Mouse (Mus musculus): ENCODE measurements around the gene Nabp1. TPM values are rescaled to one million over a fixed set of nuclear protein-coding genes. Genes with fewer than 3 reads are reported as not detected.
A peak's percentile ranks its signal among the peaks of the same experiment; 100 is the strongest.

The Nabp1 gene
- total RNA-seq, 2 experiments from 2014 or later: 16.3 to 16.7 TPM

DNA sequence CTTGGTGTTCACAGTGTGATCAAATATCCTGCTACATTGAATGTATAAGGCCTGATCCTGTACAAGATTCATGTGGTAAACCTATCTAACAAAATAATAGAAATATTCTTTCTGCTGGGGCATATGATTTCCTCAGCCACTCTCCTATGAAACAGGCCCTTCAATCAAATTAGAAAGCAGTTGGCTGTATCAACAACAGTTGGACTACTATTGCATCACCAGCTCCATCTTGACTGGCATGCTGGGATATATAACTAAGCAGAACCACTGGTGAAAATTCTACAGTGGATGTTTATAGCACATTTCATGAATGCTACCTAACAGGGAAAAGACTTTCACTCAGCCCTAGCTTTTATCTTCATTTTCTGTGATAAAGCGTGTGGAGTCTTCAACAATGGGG is 17.9 kb upstream of the Nabp1 start:
- no peak for ATAC-seq (replicated peaks; ENCODE audit: low FRiP score, poor library complexity, severe bottlenecking)

DNA sequence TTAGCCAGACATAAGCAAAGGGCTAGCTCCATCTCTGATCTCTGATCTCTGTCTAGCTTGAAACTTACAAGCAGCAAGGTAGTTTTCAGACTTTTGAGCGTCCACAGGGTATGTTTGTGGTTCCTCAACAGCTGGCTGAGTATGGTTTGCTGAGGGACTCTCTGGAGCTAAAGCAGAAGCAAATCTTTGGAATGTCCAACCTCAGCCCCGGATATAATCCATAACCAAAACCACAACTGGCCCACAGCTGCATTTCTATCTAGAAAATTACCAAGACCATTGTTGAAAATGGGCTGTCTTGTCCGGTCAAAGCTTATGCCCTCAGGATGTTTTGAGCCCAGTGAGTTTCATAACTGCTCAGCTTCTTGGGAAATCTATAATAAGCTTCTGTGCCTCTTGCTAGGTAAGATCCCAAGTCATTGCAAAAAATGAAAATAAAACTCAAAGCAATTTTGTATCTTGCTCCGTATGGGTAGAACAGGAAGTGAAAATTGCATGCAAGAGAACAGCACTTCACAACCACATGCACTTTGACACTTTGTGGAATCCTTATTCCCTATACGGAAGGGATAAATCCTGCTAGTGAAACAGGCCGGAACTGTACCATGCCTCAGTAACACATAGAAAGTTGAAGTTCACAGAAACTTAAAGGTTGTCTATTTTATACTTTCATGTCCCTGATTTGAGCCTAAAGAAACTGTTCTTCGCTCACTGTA is 15.5 kb upstream of the Nabp1 start:
- ATAC-seq (replicated peaks; ENCODE audit: low FRiP score, poor library complexity, severe bottlenecking): no peak

DNA sequence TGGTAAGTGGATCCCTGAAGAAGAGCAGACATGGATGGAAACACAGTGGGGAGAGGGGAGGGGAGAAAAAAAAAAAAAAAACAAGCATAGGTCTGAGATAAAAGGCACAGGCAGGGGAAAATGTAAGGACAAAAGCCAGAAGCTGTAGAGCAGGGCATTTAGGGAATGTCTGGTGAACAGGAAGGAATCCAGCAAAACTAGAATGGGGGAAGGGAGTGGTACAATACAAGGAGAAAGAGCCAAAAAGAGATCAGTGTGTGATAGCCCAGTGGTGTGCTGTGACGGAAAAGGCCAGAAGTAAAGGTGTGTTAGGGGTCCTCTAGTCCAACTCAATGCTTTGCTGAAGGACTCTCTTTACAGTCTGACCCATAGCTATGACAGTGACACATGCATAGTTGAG is 8.1 kb upstream of the Nabp1 start:
- 0 out of 2 replicates have a peak, but pooled peaks have one; percentile 14 for ATAC-seq (replicated peaks; ENCODE audit: low FRiP score, poor library complexity, severe bottlenecking)

DNA sequence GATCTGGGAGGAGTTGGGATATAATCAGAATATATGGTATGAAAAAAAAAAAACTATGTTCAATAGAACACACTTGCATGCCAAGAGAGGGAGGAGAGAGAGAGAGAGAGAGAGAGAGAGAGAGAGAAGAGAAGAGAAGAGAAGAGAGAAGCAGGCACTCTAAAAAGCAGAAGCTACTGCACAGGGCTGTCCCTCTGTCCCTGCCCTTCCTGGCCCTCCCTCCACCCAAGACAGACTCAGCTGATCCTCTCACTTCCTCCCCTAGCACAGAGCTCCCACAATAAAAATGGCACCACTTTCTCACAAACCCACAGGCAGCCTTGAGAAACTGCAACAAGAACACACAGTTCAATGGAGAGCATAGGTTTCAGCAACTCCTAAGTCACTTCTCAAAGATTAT is 2.2 kb upstream of the Nabp1 start:
- no peak for ATAC-seq (replicated peaks; ENCODE audit: low FRiP score, poor library complexity, severe bottlenecking)

DNA sequence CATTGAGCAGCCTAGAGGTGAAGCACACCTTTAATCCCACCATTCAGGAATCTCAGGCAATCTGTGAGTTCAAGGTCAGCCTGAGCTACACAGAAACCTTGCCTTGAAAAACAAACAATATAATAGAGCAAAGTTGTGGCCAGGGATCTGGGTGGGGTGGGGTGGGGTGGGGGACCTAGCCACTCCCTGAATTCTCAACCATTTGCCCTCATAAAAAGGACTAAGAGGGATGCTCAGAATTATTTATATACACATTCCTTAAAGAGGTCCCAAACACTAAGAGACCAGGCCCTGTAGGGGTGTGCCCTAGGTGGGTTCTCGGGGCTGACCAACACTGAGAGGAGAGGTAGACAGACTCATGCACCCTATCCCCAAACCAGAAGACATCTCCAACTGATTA is 1.5 kb upstream of the Nabp1 start:
- ATAC-seq (replicated peaks; ENCODE audit: low FRiP score, poor library complexity, severe bottlenecking): no peak

DNA sequence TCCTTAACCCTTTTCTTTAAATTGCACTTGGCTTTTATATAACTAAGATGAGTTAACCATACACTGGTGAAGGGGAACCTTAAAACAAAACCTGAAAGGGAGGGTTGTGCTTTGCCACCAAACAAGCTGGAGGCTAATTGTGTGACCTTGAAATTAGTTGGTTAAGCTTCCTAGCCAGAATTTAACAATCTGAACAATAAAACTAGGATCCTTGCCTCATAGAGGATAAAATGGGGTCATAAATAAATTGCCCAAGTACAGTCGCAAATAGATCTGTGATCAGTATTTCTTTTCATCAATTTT is 753 bp upstream of the Nabp1 start:
- ATAC-seq (replicated peaks; ENCODE audit: low FRiP score, poor library complexity, severe bottlenecking): no peak

DNA sequence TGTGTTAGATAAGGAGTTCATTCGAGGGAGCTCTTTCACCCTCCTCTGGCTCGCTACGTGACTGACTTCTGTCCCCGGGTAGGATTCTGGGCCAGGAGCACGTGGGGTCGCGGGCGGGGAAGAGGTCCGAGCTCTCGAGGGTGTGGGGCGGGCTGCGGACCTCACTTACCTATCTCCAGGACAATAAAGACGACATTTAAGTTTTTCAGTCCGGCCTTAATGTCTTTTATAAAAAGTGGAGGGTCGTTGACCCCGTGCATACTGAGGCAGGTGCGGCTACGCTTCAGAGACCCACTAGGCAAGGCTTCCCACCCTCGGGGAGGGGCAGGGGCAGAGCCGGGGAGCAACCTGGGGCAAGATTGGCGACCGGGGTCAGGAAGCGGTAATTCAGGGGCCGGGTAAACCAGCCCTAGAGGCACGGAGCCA is 556 bp downstream of the Nabp1 start:
- no peak for ATAC-seq (replicated peaks; ENCODE audit: low FRiP score, poor library complexity, severe bottlenecking)

DNA sequence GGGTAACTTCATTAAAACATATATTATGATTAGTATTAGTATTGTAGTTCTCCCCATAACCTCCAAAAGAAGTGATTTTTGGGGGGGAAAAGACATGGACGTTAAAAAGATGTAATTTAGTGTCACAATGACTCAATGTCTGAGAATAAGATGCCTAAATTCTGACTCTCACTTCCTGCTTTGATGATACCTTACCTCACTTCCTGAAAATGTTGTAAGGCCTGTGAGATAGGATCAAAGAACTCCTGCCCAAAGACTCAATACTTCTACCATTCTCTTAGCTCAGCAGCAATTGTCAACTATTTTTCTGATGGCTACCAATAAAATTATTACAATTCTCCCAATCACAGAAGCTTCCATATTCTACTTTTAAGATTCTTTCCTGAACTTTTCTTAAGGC is 1.8 kb downstream of the Nabp1 start:
- ATAC-seq (replicated peaks; ENCODE audit: low FRiP score, poor library complexity, severe bottlenecking): no peak

DNA sequence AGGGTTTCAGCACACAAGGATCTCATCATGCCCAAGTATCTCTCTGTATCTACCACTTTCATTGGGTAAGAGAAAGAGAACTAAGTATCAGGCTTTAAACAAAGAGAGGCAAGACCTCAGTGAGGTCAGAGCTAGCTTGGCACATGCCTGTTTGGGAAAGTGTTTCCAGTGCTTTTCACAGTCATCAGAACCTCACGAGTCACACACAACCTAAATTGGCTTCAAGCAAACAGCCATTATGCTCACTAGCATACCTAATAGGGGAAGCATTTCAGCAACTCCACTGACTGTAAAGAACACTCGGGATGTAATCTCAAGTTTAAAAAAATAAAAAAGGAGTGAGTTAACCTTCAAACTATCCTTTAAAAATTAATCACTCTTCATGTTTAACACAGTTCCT is 10.1 kb downstream of the Nabp1 start:
- ATAC-seq (replicated peaks; ENCODE audit: low FRiP score, poor library complexity, severe bottlenecking): no peak

DNA sequence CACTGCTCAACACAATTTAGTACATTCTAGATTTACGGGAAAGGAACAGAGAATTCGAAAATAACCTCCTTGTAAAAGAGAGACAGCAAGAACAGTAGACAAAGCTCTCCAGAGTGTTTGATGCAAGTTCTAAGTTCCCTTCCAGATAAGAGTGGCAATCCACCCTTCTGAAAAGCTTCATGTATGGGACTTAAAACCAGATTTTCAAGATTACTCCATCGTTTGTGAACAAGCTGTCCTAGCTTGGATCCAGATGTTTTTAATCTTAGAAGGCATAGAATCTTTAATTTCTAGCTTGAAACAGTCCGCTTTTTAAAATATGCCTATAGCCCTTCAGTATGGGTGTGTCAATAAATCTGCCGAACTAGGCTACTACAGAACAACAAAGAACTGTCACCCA is 11.0 kb downstream of the Nabp1 start:
- ATAC-seq (replicated peaks; ENCODE audit: low FRiP score, poor library complexity, severe bottlenecking): no peak

DNA sequence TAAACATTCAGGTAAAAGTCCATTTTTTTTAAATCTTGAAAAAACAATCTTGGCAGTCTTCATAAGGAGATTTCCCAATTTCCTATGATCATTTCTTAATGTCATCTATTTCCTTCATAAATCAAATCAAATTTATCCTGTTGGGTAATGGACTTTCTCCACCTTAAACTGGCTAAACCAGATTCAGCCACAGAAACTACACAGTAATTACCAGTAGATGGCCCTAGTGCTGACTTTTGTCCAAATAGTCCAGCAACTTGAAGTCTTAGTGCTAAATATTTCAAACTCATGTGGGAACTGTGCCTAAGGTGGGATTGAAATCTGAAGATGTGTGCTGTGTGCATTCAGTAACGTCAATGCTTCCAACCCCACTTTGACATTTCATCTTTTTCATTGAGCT is 11.8 kb downstream of the Nabp1 start:
- ATAC-seq (replicated peaks; ENCODE audit: low FRiP score, poor library complexity, severe bottlenecking): no peak

DNA sequence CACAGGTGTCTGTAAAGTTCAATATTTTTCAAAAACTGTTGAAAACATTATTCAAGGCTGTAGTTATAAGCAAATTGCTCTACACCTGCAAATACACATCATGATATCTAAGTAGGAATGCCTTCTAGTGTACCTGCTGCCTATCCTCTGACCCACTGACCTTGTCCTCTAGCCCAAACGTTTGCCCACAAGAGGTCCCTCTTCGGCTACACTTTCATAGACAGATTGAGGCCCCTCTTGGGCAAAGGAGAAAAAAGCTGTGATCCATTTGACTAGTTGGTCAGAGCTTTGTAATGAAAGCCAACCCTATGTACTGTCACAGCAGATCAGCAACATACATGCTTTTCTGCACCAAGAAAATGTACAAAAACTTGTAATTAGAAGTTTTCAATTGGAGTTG is 12.9 kb downstream of the Nabp1 start:
- ATAC-seq (replicated peaks; ENCODE audit: low FRiP score, poor library complexity, severe bottlenecking): no peak

DNA sequence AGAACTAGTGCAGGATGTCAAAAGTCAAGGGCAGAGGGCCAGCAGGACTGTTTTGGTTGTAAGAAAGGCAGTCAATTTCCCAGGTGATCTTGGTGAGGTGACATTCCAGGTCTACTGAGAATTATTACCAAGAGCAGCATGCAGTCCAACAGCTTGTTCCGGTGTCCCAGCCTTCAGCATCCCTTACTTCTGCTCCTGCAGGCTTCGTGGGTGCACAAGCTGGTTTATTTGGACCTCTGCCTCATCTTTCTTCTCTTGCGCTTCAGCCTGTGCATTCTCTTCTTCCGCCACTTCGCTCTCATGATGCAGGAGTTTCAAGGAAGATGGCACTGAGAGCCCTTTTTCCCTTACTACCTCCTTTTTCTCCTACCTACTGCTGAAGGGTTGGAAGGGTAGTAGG is 15.2 kb downstream of the Nabp1 start:
- no peak for ATAC-seq (replicated peaks; ENCODE audit: low FRiP score, poor library complexity, severe bottlenecking)

DNA sequence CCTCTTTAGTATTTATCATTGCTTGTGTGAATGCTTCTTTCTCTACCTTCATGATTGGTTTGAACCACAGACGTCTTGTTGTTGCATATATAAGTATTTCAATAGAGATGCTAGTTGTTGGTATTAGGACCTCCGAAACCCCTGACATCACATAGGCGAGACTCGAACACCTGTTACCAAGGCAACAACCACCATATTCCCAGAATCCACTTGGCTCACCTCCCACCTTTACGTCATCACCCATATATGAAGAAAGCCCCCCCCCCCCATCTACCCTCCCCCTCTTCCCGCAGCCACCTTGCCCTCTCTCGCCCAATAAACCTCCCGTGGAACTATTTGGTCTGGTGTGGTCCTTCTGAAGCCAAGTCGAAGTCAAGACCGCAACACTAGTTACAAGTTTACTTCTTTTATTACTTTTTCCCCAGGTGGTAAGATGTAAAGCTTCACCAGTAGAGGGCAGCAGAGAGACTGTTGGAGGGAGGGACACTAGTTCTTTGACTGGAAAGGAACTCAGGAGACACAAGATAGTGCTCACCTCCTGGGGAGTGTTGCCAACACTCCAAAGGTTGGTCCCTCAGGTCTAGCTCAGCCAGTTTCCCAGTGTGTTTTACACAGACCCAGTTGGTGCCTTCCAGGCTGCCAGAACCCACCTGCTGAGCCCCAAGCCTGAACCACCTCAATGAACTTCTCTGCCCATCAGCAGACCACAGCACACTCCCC is 19.3 kb downstream of the Nabp1 start:
- ATAC-seq (replicated peaks; ENCODE audit: low FRiP score, poor library complexity, severe bottlenecking): peak; percentile 67

DNA sequence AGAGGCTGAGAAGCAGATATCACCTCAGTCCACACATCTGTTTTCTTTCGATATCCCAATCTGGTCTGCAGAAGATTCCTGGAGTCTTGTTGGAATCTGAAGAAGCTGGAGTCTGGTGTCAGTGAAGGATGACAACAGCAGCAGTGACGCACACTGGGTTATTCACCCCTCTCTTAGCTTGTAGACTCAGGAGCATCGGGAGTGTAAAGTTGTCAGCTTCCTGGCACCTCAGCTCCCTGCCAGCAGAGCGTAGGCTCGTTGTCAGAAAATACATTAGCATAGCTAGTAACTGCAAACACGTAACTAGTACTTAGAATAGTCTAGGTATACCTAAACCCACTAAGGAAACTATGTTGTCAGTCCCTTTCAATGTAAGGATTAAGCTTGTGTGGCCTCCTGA is 20.1 kb downstream of the Nabp1 start:
- no peak for ATAC-seq (replicated peaks; ENCODE audit: low FRiP score, poor library complexity, severe bottlenecking)

DNA sequence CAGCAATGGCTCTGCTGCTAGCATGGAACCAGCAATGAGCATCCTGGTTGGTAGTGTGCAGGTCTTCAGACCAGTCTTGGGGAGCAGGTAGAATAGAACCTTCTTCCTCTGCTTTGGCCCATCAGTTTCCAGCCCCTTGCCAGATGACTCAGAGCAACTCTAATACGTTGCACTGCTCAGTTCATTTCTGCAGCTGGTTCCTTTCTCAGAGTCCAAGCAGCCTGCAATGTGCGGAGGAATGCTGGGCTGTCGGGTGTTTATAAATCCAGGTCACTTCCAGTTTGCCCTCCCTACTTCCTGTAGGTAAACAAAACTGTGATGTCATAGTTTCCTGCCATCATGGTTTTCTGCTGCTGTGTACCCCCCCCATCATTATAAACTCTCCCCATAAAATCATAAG is 21.0 kb downstream of the Nabp1 start:
- no peak for ATAC-seq (replicated peaks; ENCODE audit: low FRiP score, poor library complexity, severe bottlenecking)

DNA sequence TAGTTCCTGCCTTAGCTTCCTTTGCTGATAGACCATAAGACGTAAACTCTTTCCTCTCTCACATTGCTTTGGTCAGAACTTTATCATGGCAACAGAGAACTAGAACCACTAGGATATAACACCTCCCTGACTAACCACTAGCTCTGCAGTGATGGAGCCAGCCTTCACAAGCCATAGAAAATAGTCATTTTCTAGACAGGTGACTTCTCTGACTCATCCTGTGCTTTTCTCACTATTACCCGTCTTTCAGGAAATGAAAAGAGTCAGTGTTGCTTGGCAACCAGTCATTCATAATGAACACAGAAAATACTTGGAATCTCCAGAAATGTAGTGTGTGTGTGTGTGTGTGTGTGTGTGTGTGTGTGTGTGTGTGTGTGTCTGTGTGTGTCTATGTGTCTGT is 29.4 kb downstream of the Nabp1 start:
- ATAC-seq (replicated peaks; ENCODE audit: low FRiP score, poor library complexity, severe bottlenecking): no peak

DNA sequence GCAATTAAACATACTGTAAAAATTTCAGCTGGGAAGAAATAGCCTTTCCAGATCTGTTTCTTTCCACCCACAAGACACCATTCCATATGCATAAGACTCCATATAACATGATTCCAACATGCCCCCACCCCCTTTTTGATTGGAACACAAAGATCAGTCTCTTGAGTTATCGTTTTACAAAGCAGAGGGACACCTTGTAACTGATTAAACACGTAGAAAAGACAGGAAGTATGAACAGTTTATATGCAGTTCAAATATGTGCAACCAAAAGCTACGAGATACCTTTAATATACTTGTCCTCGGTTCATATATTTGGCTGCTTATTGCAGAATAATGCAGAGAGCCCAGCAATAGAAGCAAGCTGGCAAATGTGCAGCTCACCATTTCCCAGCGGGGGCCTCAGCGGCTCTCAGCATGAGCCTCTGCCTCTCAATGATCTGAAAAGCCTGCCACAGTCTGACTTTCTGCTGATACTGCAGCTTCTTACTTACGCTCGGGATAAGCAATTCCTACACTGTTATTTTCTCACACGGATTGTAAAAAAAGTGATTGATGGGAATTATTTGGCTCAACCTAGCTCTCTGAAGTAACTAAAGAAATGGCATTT is 32.3 kb downstream of the Nabp1 start:
- ATAC-seq (replicated peaks; ENCODE audit: low FRiP score, poor library complexity, severe bottlenecking): no peak

DNA sequence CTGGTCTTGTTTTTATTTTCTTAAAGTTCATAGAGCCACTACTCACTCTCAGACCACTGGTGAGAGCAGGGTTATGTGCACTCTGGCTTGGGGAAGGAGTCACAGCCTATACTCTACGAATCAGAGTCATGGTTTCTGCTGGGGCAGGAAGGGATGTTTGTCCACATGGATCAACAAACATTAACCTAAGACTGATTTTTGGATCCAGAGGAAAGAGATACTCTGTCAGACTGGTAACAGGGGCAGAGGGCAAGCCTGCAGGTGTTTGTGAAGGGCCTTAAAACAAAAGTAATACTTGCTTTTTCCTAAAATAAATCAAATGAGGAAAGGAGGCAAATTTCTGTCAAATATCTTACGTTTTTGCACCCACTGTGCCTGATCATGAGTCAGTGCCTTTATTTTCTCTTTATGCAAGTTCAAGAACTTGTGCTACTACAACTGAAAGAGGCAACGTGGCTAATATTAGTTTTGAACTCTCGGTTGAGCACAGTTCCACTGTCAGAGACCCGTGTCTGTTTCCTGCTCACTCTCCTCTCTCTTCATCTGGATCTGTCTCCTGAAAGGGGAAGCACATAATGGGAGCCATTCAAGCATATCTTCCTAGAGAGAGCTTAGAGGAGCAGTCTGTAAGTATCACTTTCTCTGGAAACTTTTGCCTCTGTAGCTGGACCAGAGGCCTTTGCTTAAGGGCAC is 32.9 kb downstream of the Nabp1 start:
- ATAC-seq (replicated peaks; ENCODE audit: low FRiP score, poor library complexity, severe bottlenecking): no peak

DNA sequence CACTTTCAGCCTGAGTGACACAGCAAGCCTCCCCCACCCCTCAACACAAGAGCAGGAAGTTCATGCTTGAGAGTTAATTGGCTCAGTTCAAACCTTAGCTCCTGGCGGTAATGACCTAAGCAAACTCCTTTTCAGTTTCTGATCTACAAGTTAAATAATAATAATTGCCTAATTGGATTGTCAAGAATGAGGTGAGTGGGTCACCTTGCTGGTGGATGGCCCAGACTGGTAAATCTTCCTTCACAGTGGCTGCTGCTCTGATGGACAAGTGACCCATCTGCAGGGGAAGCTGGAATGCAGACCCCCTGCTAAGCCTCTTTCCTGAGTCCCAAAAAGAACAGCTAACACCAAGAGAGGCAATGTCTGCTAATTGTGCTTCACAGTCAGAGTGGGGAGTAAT is 48.5 kb downstream of the Nabp1 start:
- no peak for ATAC-seq (replicated peaks; ENCODE audit: low FRiP score, poor library complexity, severe bottlenecking)

DNA sequence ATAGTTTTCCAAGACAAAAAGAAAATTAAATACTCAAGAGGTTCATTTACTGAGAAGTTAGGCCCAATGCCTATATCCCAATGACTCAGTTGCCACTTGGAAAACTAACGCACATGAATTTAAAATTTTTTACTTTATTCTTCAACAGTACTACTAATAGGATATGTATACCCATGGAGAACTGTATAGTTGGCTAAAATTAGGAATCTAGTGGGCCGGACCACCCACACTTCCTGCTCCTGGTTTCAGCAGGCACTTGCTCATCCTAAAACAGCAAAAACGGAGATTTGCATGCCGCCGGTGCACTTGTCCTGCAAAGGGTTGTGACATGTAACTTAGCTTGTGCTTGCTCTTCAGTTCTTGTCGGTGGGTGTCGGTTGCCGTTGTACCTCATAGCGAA is 51.9 kb downstream of the Nabp1 start:
- ATAC-seq (replicated peaks; ENCODE audit: low FRiP score, poor library complexity, severe bottlenecking): no peak
